Mouse (Mus musculus): ENCODE data around the gene Exoc3l2.

DNA sequence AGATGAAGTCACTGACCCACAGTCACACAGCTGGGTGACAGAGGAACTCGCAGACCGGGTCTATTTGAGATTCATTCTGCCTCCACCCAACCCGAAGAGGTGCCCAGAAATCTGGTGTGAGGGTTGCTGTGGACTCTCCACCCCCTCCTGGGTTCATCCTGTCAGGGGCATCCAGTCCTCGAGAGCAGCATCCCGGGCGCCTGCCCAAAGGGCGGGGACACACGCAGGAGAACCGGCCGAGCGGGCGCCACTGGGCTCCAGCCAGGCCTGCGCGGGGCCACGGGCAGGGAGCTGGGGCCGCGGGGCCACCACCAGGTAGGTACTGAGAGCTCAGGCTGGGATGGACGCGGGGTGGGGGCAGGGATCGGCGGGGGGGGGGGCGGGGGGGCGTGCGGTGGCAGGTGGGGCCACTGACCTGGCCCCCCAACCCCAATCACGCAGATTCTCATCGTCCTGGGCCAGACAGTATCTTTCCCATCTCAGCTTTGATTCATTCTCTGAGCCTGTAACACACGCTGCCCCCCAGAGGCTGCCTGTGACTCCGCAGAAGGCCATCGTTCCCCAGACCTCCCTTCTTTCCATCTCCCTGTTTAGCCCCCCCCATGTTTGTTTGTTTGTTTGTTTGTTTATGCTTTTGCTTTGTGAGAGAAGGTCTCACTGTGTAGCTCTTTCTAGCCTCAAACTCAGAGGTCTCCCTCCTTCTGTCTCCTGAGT, 54.7 kb downstream of the Exoc3l2 start, which contains the start of gene Nkpd1:
- TF ChIP-seq POLR2A (IDR thresholded peaks at IDR 0.05; ENCODE audit: control insufficient read depth, extremely low read depth, insufficient read depth, low read length, poor library complexity) = no peak
- TF ChIP-seq CTCF (IDR thresholded peaks at IDR 0.05; ENCODE audit: borderline replicate concordance, control insufficient read depth, extremely low read depth, insufficient read depth, low read length, poor library complexity) = no peak

Measured in thymus, adult 2 months (tissue).